Mouse (Mus musculus) liver, adult 10 weeks (tissue): ENCODE data around the gene Rhbdf2. TPM values are rescaled to one million over a fixed set of nuclear protein-coding genes. Genes with fewer than 3 reads are reported as not detected.

Source experiments
- polyA plus RNA-seq: library from polyadenylated mRNA; stranded (reverse); fragments of 350-450 nt; fragmentation: Illumina TruSeq; extraction: RNeasy Lipid Tissue Mini Kit (QIAGEN cat#74804); gene quantifications from one replicate; pipeline ENCODE4 v1.2.3, GENCODE M21; 2014; ENCODE audit warnings: low read depth, low replicate concordance

The Rhbdf2 gene
- polyA plus RNA-seq = 0.24 TPM

DNA sequence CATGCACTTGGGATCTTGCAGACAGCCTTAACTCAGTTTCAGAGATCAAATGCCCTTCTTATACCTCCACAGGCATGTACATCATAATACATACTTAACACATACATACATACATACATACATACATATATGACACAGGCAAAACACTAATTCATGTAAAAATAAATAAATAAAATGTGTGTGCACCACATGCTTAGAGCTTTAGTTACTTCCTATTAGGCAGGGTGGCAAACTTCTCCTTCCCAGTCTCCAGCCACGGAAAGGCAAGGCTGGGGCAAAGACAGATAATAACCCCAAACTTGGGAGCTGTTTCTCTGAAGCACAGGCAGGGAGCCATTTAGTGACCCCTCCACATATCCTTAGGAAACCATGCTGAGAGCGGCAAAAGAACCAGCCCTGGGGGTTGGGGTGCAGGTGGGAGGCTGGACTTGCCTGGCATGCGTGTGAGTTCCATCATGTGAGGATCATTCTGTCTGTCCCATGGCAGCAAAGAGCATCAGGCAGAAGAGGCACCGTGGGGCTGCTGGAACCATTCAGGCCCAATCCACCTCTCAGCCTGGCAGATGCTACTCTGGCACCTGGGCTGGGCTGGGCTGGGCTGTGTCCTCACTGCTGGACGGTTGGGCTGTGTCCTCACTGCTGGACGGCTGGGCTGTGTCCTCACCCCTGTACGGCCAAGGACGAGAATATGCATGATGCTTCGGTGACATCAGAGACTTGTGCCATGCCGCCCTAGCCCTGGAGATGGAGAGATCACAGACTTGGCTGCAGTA is at the start of gene Rhbdf2:
Rhbdf2 (minus strand) TSS at position 721 of the 773 bp plus-strand sequence.

DNA sequence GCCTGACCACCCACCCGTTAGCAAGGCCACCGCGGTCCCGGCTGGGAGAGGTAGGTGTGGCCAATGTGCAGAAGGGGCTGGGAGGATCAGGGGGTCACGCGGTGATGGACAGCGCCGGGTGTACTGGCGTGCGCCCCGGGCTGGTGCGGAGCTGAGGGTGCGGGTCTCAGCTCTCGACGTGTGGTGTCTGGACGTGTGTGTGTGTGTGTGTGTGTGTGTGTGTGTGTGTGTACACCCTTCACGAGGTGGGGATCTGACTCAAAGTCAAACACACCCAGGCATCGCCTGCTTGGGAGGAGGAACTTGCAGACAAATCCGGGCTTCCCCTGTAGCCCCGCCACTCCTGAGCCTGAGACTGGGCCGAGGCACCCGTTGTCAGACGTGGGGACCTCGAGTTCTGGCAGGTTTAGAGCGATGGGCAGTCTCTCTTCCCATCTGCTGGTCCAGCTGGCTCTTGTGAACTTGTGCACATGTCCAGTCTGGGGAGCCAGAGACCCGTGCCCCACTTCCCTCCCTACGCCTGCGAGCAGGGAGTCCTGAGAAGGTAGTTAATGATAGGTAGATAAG is 27.5 kb upstream of the Rhbdf2 start, which contains the start of gene Cygb:
Cygb (minus strand) TSS at position 59 of the 567 bp plus-strand sequence.

DNA sequence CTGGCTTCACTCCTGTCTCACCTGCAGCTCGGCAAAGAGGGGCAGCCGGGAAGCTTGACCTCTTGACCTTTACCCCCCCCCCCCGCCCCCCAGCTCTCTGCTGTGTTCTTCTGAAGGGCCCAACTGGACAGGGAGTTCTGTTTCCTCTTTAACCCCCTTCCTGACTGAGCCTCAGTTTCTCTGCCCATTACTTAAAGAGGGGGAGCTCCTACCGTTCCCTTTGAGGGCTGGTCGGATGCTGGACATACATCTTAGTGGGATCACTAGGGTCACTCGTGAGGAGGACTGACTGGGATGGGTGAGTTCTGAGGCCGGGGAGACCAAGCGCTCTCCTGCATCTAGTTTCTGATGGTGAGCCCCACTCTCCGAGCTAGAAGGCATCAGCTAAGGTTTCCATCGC is 26.4 kb upstream of the Rhbdf2 start, which contains the start of gene Prcd:
Prcd (plus strand) TSS at position 301 of the 400 bp plus-strand sequence.

DNA sequence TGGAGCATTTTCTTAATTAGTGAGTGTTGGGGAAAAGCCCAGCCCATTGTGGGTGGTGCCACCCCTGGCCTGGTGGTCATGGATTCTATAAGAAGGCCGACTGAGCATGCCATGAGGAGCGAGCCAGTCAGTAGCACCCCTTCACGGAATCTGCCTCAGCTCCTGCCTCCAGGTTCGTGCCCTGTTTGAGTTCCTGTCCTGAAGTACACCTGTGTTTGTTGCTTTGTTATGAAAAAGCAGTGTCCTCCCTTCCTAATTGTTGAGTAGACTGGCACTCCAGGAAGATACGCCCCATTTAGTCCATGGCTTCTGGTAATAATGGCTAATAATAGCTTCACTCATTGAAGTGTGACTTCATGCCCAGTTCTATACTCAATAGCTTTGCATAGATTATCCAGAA is 40.5 kb downstream of the Rhbdf2 start, which contains the start of gene Aanat:
Aanat (plus strand) TSS at position 123 of the 400 bp plus-strand sequence.

DNA sequence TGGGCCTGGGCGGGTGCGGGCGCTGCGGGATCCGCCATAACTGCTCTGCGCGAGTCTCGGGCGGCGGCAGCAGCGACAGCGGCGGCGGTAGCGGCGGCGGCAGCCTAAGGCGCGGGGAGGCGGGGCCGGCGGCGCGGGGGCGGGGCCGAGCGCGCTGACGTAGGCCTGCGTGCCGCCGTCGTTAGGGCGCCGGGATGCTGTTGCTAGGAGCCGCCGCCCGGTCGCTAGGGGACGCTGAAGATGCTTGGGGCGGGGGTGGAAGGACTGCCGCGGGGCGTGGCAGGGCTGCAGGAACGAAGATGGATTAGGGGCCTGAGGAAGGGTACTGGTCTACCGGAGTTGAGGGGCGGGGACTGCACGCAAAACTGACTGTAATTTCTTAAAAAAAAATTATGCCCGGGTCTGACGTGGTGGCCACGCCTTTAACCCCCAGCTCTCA is 45.4 kb downstream of the Rhbdf2 start, which contains the start of gene Ube2o:
Ube2o (minus strand) TSS at position 72 of the 439 bp plus-strand sequence.

Other genes starting within 250 kb of the Rhbdf2 start
- 0.13 TPM for gene Rnf157, start 214.0 kb downstream of the Rhbdf2 start, polyA plus RNA-seq
- 4.4 TPM for gene Ubald2, start 192.9 kb downstream of the Rhbdf2 start, polyA plus RNA-seq
- not detected for gene Qrich2, start 160.8 kb downstream of the Rhbdf2 start, polyA plus RNA-seq
- 28.4 TPM for gene Prpsap1, start 132.8 kb downstream of the Rhbdf2 start, polyA plus RNA-seq
- gene Sphk1, start 96.1 kb downstream of the Rhbdf2 start, polyA plus RNA-seq = not detected
- gene Ube2o, start 45.6 kb downstream of the Rhbdf2 start, polyA plus RNA-seq = 1.7 TPM
- not detected for gene Aanat, start 40.6 kb downstream of the Rhbdf2 start, polyA plus RNA-seq
- not detected for gene Prcd, start 26.5 kb upstream of the Rhbdf2 start, polyA plus RNA-seq
- gene Cygb, start 27.3 kb upstream of the Rhbdf2 start, polyA plus RNA-seq = 0.42 TPM
- not detected for gene St6galnac1, start 148.5 kb upstream of the Rhbdf2 start, polyA plus RNA-seq
- gene Mxra7, start 201.0 kb upstream of the Rhbdf2 start, polyA plus RNA-seq = 1.2 TPM
- 41.3 TPM for gene Mettl23, start 216.3 kb upstream of the Rhbdf2 start, polyA plus RNA-seq
- gene Jmjd6, start 216.4 kb upstream of the Rhbdf2 start, polyA plus RNA-seq = 7.6 TPM
- gene Mfsd11, start 225.4 kb upstream of the Rhbdf2 start, polyA plus RNA-seq = 9.3 TPM
- gene Srsf2, start 226.1 kb upstream of the Rhbdf2 start, polyA plus RNA-seq = 279 TPM